Mouse (Mus musculus): ENCODE data around the gene Lrrc8c.

The Lrrc8c gene

DNA sequence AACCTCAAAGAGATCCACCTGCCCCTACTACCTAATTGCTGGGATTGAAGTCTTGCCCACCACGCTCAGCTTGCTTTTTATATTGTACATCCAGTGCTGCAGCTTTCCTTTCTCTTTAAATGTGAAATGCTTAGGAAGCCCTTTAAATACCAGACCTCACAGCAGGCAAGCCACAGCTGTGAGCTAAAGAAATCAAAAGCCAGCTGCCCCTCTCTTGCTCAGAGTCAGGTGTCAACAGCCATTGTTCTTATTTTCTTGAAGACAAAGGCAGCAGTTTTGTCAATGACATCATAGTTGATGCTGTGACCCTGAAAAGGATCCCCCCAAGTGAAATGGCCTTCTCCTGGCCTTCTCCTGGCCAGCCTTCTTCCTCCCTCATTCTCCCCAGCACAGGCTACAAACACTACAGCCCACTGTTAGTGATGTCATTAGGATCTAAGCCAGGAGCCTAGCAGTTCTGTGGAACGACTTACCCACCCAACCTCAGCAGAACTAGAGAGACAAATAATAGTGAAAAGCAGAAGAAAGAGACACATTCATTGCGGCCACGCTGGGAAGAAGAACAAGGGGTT is 20.7 kb upstream of the Lrrc8c start:
- in situ Hi-C loops (cut with MboI; ENCODE audit: low pct_unique_long_range_greater_than_20kb in 1 of 2, low sequenced_read_pairs in 2 of 2, unreplicated experiment in 1 of 2): loop anchor here (5.0 to 10.0 kb wide), 3 partner anchors 91 to 154 kb away; no protein-coding TSS in a partner anchor

GRCm38 (mm10) chr5:105499396-105499795 is 19.8 kb upstream of the Lrrc8c start:
- in situ Hi-C loops (cut with MboI; ENCODE audit: low pct_unique_long_range_greater_than_20kb in 1 of 2, low sequenced_read_pairs in 2 of 2, unreplicated experiment in 1 of 2): loop anchor here (5.0 to 10.0 kb wide), 3 partner anchors 92 to 153 kb away; no protein-coding TSS in a partner anchor

- in situ Hi-C loops (cut with MboI; ENCODE audit: low pct_unique_long_range_greater_than_20kb in 1 of 2, low sequenced_read_pairs in 2 of 2, unreplicated experiment in 1 of 2): no loop called here
Observed at GRCm38 (mm10) chr5:105500132-105501121, 18.8 kb upstream of the Lrrc8c start.

DNA sequence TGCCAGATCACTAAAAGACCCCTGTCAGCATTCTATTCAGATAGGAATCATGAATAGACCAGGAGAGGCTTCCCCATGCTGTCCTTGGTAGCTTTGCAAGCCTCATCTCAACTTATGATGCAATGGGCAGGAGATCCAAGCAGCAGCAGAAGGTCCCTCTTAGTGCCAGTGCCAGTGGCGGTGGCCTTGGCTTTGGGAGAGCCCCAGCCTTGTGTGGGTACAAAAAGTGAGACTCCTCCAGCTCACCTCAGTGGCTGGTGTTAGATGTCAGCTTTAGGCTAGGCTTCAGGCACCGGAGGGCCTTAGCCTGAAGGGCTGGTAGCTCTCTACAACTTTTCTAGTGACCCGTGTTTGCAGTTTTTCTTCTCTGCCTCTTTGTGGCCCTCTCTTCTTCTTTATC is 18.1 kb upstream of the Lrrc8c start:
- in situ Hi-C loops (cut with MboI; ENCODE audit: low pct_unique_long_range_greater_than_20kb in 1 of 2, low sequenced_read_pairs in 2 of 2, unreplicated experiment in 1 of 2): no loop called here

DNA sequence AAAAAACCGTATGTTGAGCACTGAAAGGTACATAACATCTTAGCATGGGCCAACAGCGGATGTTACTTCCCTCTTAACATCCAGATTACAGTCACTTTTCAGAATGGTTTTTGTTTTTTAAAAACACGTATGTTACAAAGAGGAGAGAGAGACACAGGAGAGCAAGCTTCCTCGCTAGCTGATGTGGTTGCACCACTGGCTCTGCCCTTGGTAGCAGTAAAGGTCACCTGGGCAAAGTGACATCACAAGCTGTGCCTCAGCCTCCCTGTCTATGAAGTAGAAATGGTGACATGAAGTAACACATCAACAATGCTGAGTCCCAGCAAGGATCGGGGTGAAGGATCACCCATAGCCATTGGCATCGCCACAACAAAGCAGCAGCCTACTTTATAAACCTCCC is 10.4 kb upstream of the Lrrc8c start:
- in situ Hi-C loops (cut with MboI; ENCODE audit: low pct_unique_long_range_greater_than_20kb in 1 of 2, low sequenced_read_pairs in 2 of 2, unreplicated experiment in 1 of 2): no loop called here

- in situ Hi-C loops (cut with MboI; ENCODE audit: low pct_unique_long_range_greater_than_20kb in 1 of 2, low sequenced_read_pairs in 2 of 2, unreplicated experiment in 1 of 2): no loop called here
Observed at GRCm38 (mm10) chr5:105512297-105512696, 6.9 kb upstream of the Lrrc8c start.

DNA sequence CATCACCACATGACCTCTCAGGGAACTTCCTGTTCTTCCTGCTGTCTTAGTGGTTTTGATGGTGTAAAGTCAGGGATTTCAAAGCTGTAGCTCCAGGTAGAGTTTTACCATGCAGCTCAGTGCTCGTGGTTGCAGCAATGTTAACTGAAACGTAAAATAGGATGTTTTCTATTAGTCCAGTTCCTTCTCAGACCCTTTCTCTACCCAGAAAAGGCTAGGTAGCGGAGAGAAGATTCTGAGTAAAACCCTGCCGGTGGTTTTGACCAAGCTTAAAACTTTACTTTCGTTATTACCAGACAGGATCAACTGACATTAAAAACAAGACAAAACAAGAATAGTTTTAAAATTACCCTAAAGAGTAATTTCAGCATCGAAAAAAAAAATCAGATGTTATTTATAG is 3.7 kb upstream of the Lrrc8c start:
- in situ Hi-C loops (cut with MboI; ENCODE audit: low pct_unique_long_range_greater_than_20kb in 1 of 2, low sequenced_read_pairs in 2 of 2, unreplicated experiment in 1 of 2): no loop called here

GRCm38 (mm10) chr5:105516290-105516689 is 2.9 kb upstream of the Lrrc8c start:
- in situ Hi-C loops (cut with MboI; ENCODE audit: low pct_unique_long_range_greater_than_20kb in 1 of 2, low sequenced_read_pairs in 2 of 2, unreplicated experiment in 1 of 2): no loop called here

DNA sequence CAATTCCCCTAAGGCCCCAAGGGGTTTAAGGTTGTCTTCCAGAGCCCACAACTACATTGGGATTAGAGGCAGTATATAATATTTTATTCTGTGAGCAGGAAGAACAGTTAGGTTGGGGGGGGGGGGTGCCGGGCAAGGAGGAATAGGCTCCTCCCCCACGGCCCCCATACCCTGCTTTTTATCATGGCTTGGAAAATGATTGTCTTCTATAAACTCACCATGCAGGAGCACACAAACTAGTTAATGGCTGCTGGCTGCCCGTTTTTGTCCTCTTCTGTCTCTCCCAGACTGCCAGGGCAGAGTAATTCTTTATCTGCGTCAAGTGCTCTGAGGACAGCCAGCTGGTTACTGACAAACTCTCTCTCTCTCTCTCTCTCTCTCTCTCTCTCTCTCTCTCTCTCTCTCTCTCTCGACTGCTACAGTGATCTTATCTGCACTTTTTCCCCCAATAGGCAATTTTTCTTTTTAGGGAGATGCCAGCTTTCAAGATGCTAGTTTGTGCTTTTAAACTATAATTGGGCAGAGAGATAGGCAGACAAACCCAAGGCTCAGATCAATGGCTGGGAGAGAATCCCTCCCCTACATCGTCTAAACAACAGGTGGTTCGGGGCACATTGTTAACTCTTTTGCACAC is 1.1 kb upstream of the Lrrc8c start:
- in situ Hi-C loops (cut with MboI; ENCODE audit: low pct_unique_long_range_greater_than_20kb in 1 of 2, low sequenced_read_pairs in 2 of 2, unreplicated experiment in 1 of 2): no loop called here

GRCm38 (mm10) chr5:105518626-105519095 is 527 bp upstream of the Lrrc8c start:
- in situ Hi-C loops (cut with MboI; ENCODE audit: low pct_unique_long_range_greater_than_20kb in 1 of 2, low sequenced_read_pairs in 2 of 2, unreplicated experiment in 1 of 2): no loop called here

DNA sequence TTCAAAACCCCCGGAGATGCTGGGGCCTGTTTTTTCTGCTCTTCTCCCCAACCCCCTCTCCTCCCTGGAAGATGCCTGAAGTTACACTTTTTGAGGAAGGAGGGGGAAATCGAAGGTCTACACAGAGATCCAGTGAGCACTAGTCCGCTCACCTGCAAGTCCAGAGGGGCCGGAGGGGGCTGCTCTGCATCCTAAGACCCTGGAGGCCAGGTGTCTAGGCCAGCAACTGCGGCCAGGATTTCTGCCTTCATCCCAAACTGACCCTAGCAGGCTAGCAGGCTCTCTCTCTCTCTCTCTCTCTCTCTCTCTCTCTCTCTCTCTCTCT is 750 bp downstream of the Lrrc8c start:
- in situ Hi-C loops (cut with MboI; ENCODE audit: low pct_unique_long_range_greater_than_20kb in 1 of 2, low sequenced_read_pairs in 2 of 2, unreplicated experiment in 1 of 2): loop anchor here in 1 of 2 experiments (10.0 kb wide), 1 partner anchor 125 kb away; no protein-coding TSS in a partner anchor

GRCm38 (mm10) chr5:105520442-105520965 is 1.3 kb downstream of the Lrrc8c start:
- in situ Hi-C loops (cut with MboI; ENCODE audit: low pct_unique_long_range_greater_than_20kb in 1 of 2, low sequenced_read_pairs in 2 of 2, unreplicated experiment in 1 of 2): loop anchor here in 1 of 2 experiments (10.0 kb wide), 1 partner anchor 124 kb away; no protein-coding TSS in a partner anchor

DNA sequence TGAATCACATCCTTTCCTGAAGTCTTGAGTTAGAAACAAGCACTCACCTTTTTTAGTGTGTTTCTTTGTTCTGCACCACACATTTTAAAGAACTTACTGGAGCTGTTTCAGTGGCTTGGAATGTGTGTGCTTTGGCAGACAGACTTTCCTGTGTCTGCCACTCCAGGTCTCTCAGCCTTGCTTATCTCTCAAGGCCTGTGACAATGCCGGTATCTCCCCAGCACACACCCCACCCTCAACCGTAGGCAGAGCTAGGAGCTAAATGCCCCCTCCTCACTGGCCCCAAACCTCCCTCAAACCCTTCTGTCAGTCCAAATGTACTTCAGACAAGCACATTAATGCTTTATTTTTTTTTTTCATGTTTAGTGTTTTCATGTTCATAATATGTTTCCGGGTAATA is 4.3 kb downstream of the Lrrc8c start:
- in situ Hi-C loops (cut with MboI; ENCODE audit: low pct_unique_long_range_greater_than_20kb in 1 of 2, low sequenced_read_pairs in 2 of 2, unreplicated experiment in 1 of 2): loop anchor here in 1 of 2 experiments (10.0 kb wide), 1 partner anchor 121 kb away; no protein-coding TSS in a partner anchor

DNA sequence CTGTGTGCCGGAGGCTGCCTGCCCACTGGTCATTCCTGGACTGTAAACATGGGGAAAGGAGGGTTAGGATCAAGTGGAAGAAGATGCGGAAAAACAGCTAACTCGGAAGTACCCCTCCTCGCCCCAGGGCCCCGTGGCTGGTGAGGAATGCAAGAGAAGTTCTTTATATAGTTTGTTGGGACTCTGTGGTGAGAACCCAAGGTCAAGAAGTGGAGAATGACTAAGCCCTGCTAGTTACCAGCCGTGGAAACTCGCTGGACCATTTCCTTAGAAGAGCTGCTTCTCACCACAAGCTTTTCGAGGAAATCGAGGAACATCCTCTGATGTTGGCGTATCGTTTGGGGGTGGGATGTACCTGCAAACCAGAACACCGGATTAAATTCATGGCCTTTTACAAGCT is 5.8 kb downstream of the Lrrc8c start:
- in situ Hi-C loops (cut with MboI; ENCODE audit: low pct_unique_long_range_greater_than_20kb in 1 of 2, low sequenced_read_pairs in 2 of 2, unreplicated experiment in 1 of 2): loop anchor here in 1 of 2 experiments (10.0 kb wide), 1 partner anchor 120 kb away; no protein-coding TSS in a partner anchor

GRCm38 (mm10) chr5:105526107-105526645 is 7.0 kb downstream of the Lrrc8c start:
- in situ Hi-C loops (cut with MboI; ENCODE audit: low pct_unique_long_range_greater_than_20kb in 1 of 2, low sequenced_read_pairs in 2 of 2, unreplicated experiment in 1 of 2): loop anchor here in 1 of 2 experiments (10.0 kb wide), 1 partner anchor 119 kb away; no protein-coding TSS in a partner anchor

- in situ Hi-C loops (cut with MboI; ENCODE audit: low pct_unique_long_range_greater_than_20kb in 1 of 2, low sequenced_read_pairs in 2 of 2, unreplicated experiment in 1 of 2): loop anchor here in 1 of 2 experiments (10.0 kb wide), 1 partner anchor 118 kb away; no protein-coding TSS in a partner anchor
Observed at GRCm38 (mm10) chr5:105526766-105527165, 7.6 kb downstream of the Lrrc8c start.

DNA sequence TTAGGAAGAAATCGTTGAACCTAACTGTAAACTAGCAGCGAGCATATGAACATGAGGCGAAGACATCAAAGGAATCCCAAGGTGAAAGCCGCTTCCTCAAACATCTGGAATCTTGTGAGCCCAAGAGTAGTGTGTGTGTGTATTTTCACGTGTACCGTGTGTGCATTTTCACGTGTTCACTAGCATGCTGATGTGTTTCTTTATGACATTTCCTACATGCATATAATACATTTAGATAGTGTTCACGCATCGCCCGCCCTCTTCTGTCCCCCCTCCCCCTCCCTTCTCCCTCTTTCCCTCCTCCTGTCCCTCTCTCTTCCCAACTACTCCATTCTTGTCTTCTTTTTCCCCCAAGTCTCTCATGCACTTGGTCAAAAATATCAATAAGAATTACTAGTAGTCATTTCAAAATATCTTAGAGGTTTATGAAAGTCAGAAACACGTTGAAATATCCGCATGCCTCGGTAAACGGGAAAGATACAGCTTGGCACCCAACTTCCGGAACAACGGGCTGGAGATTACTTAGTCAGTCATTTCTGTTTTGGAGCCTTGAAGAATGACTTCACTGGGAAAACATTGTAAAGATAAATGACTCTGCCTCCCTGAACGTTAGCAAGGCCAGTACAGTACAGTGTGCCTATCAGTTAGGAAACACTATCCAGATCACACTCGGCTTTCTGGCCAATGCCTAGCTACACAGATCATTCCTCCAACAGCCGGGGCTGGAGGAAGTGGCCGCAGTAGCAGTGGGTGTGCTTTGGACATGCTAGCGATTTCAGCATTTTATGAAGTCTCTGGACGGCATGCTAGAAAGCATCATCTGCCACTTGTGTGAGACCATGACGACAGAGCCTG is 8.5 kb downstream of the Lrrc8c start:
- in situ Hi-C loops (cut with MboI; ENCODE audit: low pct_unique_long_range_greater_than_20kb in 1 of 2, low sequenced_read_pairs in 2 of 2, unreplicated experiment in 1 of 2): loop anchor here in 1 of 2 experiments (10.0 kb wide), 1 partner anchor 117 kb away; no protein-coding TSS in a partner anchor

Data from mouse embryonic stem cell (cell line).